Mouse (Mus musculus): ENCODE measurements around the gene Celsr2. TPM values are rescaled to one million over a fixed set of nuclear protein-coding genes. Genes with fewer than 3 reads are reported as not detected.

The Celsr2 gene
- polyA plus RNA-seq, 1 experiment from 2014 or later = 35.1 TPM

- Histone ChIP-seq H3K4me3 (no peak overlapping the region), H3K9me3 (no peaks in the 10 kb centered on the region), H3K27ac (no peak overlapping the region), H3K4me1 (peaks cover 56% of the 10 kb centered on the region), H3K36me3 (replicated peaks) (peaks cover 47% of the 10 kb centered on the region), H3K27me3 (ENCODE audit: poor library complexity, severe bottlenecking) (no peaks in the 10 kb centered on the region)
- DNase-seq (ENCODE audit: extremely low spot score, low spot score) = no peak
- WGBS = 93% methylated on average over 10 of the region's 10 CpGs
Measured at GRCm38 (mm10) chr3:108386186-108386585, 29.2 kb downstream of the Celsr2 start.

GRCm38 (mm10) chr3:108384425-108384824, 30.9 kb downstream of the Celsr2 start:
- Histone ChIP-seq H3K9me3 (no peaks in the 10 kb centered on the region), H3K4me1 (peaks cover 56% of the 10 kb centered on the region), H3K27me3 (ENCODE audit: poor library complexity, severe bottlenecking) (no peaks in the 10 kb centered on the region), H3K4me3 (peak overlapping the region; percentile 69), H3K27ac (peak overlapping the region; percentile 90), H3K36me3 (replicated peaks) (peaks cover 41% of the 10 kb centered on the region)
- WGBS = 48% methylated on average over 2 of the region's 2 CpGs
- DNase-seq (ENCODE audit: extremely low spot score, low spot score) = no peak

GRCm38 (mm10) chr3:108383485-108384354, 31.6 kb downstream of the Celsr2 start, which contains the start of gene Psrc1:
Gene Psrc1, plus strand, starts transcription at chr3:108383839.
- no peaks in the 10 kb centered on the region for H3K27me3 ChIP-seq (ENCODE audit: poor library complexity, severe bottlenecking)
- DNase-seq (ENCODE audit: extremely low spot score, low spot score) = peak; percentile 94
- peaks cover 49% of the 10 kb centered on the region for H3K4me1 ChIP-seq
- H3K9me3 ChIP-seq = no peaks in the 10 kb centered on the region
- H3K36me3 ChIP-seq (replicated peaks) = peaks cover 38% of the 10 kb centered on the region
- H3K4me3 ChIP-seq = peak within 1 kb of the TSS; percentile 69
- peak within 1 kb of the TSS; percentile 90 for H3K27ac ChIP-seq
- WGBS = 1% methylated on average over 44 of the region's 44 CpGs

GRCm38 (mm10) chr3:108381945-108382875, 33.1 kb downstream of the Celsr2 start:
- peaks cover 24% of the 10 kb centered on the region for H3K36me3 ChIP-seq (replicated peaks)
- no peaks in the 10 kb centered on the region for H3K27me3 ChIP-seq (ENCODE audit: poor library complexity, severe bottlenecking)
- 72% methylated on average over 14 of the region's 14 CpGs for WGBS
- no peak for DNase-seq (ENCODE audit: extremely low spot score, low spot score)
- peak overlapping the region; percentile 90 for H3K27ac ChIP-seq
- H3K9me3 ChIP-seq = no peaks in the 10 kb centered on the region
- H3K4me3 ChIP-seq = peak overlapping the region; percentile 69
- peaks cover 43% of the 10 kb centered on the region for H3K4me1 ChIP-seq

GRCm38 (mm10) chr3:108380695-108381094, 34.7 kb downstream of the Celsr2 start:
- Histone ChIP-seq H3K9me3 (no peaks in the 10 kb centered on the region), H3K27me3 (ENCODE audit: poor library complexity, severe bottlenecking) (no peaks in the 10 kb centered on the region), H3K4me3 (no peak overlapping the region), H3K27ac (no peak overlapping the region), H3K36me3 (replicated peaks) (peaks cover 9% of the 10 kb centered on the region), H3K4me1 (peaks cover 38% of the 10 kb centered on the region)
- no peak for DNase-seq (ENCODE audit: extremely low spot score, low spot score)
- WGBS = 74% methylated on average over 6 of the region's 6 CpGs

- WGBS = 74% methylated on average over 7 of the region's 7 CpGs
- Histone ChIP-seq H3K36me3 (replicated peaks) (no peaks in the 10 kb centered on the region), H3K4me3 (no peak overlapping the region), H3K9me3 (no peaks in the 10 kb centered on the region), H3K27me3 (ENCODE audit: poor library complexity, severe bottlenecking) (no peaks in the 10 kb centered on the region), H3K4me1 (peaks cover 24% of the 10 kb centered on the region), H3K27ac (no peak overlapping the region)
- no peak for DNase-seq (ENCODE audit: extremely low spot score, low spot score)
Measured at GRCm38 (mm10) chr3:108378875-108379663, 36.3 kb downstream of the Celsr2 start.

GRCm38 (mm10) chr3:108372691-108373090, 42.7 kb downstream of the Celsr2 start:
- 85% methylated on average over 3 of the region's 3 CpGs for WGBS
- no peak for DNase-seq (ENCODE audit: extremely low spot score, low spot score)
- Histone ChIP-seq H3K9me3 (no peaks in the 10 kb centered on the region), H3K27me3 (ENCODE audit: poor library complexity, severe bottlenecking) (no peaks in the 10 kb centered on the region), H3K36me3 (replicated peaks) (no peaks in the 10 kb centered on the region), H3K4me3 (no peak overlapping the region), H3K27ac (no peak overlapping the region), H3K4me1 (no peaks in the 10 kb centered on the region; the same call in 1 of the 2 replicates)

- Histone ChIP-seq H3K4me3 (no peak overlapping the region), H3K36me3 (replicated peaks) (no peaks in the 10 kb centered on the region), H3K27me3 (ENCODE audit: poor library complexity, severe bottlenecking) (no peaks in the 10 kb centered on the region), H3K27ac (no peak overlapping the region), H3K9me3 (no peaks in the 10 kb centered on the region), H3K4me1 (peaks cover 4% of the 10 kb centered on the region)
- DNase-seq (ENCODE audit: extremely low spot score, low spot score) = no peak
- whole genome bisulfite sequencing = 76% methylated on average over 3 of the region's 3 CpGs
Measured at GRCm38 (mm10) chr3:108372274-108372673, 43.1 kb downstream of the Celsr2 start.

- WGBS = 79% methylated on average over 5 of the region's 5 CpGs
- H3K9me3 ChIP-seq = no peaks in the 10 kb centered on the region
- H3K4me1 ChIP-seq = peaks cover 22% of the 10 kb centered on the region
- H3K36me3 ChIP-seq (replicated peaks) = no peaks in the 10 kb centered on the region
- no peak overlapping the region for H3K4me3 ChIP-seq
- no peak for DNase-seq (ENCODE audit: extremely low spot score, low spot score)
- no peak overlapping the region for H3K27ac ChIP-seq
- H3K27me3 ChIP-seq (ENCODE audit: poor library complexity, severe bottlenecking) = no peaks in the 10 kb centered on the region
Measured at GRCm38 (mm10) chr3:108368721-108369120, 46.6 kb downstream of the Celsr2 start.

GRCm38 (mm10) chr3:108367828-108368227, 47.5 kb downstream of the Celsr2 start:
- no peak overlapping the region for H3K4me3 ChIP-seq

GRCm38 (mm10) chr3:108367173-108367572, 48.2 kb downstream of the Celsr2 start:
- H3K27me3 ChIP-seq (ENCODE audit: poor library complexity, severe bottlenecking) = no peaks in the 10 kb centered on the region
- peak overlapping the region; percentile 44; the same call in 1 of the 2 replicates for H3K27ac ChIP-seq
- peak overlapping the region; percentile 12; the same call in 1 of the 2 replicates for H3K4me3 ChIP-seq
- H3K4me1 ChIP-seq = peaks cover 28% of the 10 kb centered on the region
- WGBS = 56% methylated on average over 9 of the region's 9 CpGs
- H3K36me3 ChIP-seq (replicated peaks) = no peaks in the 10 kb centered on the region
- no peaks in the 10 kb centered on the region for H3K9me3 ChIP-seq
- DNase-seq (ENCODE audit: extremely low spot score, low spot score) = no peak

More at GRCm38 (mm10) chr3:108367828-108368227, 47.5 kb downstream of the Celsr2 start:
- Histone ChIP-seq H3K9me3 (no peaks in the 10 kb centered on the region), H3K36me3 (replicated peaks) (no peaks in the 10 kb centered on the region), H3K27ac (no peak overlapping the region), H3K4me1 (peaks cover 24% of the 10 kb centered on the region), H3K27me3 (ENCODE audit: poor library complexity, severe bottlenecking) (no peaks in the 10 kb centered on the region)
- WGBS = 90% methylated on average over 3 of the region's 3 CpGs
- DNase-seq (ENCODE audit: extremely low spot score, low spot score) = no peak
